Mouse (Mus musculus) urinary bladder, postnatal 4 days (tissue): ENCODE measurements around the gene Flot2.

Source experiments
- DNase-seq, 2 experiments: peaks; one replicate each; pipeline ENCODE4 v3.0.0; 2021 to 2022; ENCODE audit warnings: low spot score in 2 of 2

The Flot2 gene

GRCm38 (mm10) chr11:78102958-78103747, 65.4 kb downstream of the Flot2 start:
- DNase-seq: no peak

DNA sequence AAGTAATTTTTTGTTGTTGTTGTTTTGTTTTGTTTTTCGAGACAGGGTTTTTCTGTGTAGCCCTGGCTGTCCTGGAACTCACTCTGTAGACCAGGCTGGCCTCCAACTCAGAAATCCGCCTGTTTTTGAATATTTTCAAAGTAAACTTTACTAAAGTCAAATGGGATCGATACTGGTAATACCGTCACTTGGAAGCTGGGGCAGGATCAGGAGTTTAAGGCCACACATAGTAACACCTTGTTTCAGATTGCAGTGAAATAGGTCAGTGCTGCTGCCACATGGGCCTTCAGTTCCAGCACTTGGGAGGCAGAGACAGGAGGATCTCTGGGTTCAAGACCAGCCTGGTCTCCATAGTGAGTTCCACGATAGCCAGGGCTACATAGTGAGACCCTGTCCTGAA, 66.8 kb downstream of the Flot2 start:
- DNase-seq: no peak
